Mouse (Mus musculus): Measurements from ENCODE around the gene Foxq1. TPM values are rescaled to one million over a fixed set of nuclear protein-coding genes. Genes with fewer than 3 reads are reported as not detected.

Foxq1 gene
- polyA plus RNA-seq (2012; ENCODE audit: low replicate concordance) = 0.17 and 1.8 TPM in 2 replicates

GRCm38 (mm10) chr13:31555834-31556233 lies at the start of gene Foxq1:
TSS of gene Foxq1 (plus strand) at chr13:31556134.

DNA sequence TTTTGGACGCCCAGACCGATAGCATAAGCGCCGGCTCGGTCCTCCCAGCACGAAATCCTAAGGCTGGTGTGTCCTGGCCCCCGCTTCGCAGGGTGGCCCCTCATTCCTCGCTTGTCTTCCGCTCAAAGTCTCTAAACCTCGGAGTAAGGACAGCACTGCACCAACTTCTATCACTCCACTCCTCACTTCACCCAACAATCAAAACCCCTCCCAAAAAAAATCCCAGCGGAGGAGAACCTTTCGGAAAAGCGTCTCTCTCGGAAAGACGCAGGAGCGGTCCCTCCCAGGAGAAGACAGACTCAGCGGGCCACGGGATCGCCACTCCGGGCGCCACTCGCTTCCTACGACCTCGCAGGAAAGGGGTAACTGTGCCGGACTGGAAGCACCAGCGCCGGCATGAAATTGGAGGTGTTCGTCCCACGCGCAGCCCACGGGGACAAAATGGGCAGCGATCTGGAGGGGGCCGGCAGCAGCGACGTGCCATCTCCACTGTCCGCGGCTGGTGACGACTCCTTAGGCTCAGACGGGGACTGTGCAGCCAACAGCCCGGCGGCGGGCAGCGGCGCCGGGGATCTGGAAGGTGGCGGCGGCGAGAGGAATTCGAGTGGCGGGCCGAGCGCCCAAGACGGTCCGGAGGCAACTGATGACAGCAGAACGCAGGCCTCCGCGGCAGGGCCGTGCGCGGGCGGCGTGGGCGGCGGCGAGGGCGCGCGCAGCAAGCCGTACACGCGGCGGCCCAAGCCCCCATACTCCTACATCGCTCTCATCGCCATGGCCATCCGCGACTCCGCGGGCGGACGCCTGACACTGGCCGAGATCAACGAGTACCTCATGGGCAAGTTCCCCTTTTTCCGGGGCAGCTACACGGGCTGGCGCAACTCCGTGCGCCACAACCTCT lies 2.8 kb downstream of the Foxq1 start, which contains the start of gene A530084C06Rik:
TSS of gene A530084C06Rik (minus strand) at position 813 of the 898 bp plus-strand sequence.

Other genes with a start within 250 kb of the Foxq1 start
- gene A530084C06Rik, start 3.2 kb downstream of the Foxq1 start, polyA plus RNA-seq (2012; ENCODE audit: low replicate concordance) = 0.09 and 0.28 TPM in 2 replicates
- gene Foxf2, start 69.7 kb downstream of the Foxq1 start, polyA plus RNA-seq (2012; ENCODE audit: low replicate concordance) = 0.05 TPM in 1 of 2 replicates, not detected in the other